Mouse (Mus musculus) testis, adult 2 months (tissue): Measurements from ENCODE around the gene Lif. TPM values are rescaled to one million over a fixed set of nuclear protein-coding genes. Genes with fewer than 3 reads are reported as not detected.

Experiments
- H3K27ac ChIP-seq: fragments of 200-500 bp; 2 replicates; pipeline ENCODE4 v1.5.1; 2012; ENCODE audit warnings: low read depth, low read length; ENCODE audit not compliant: control insufficient read depth, insufficient read depth
- H3K27me3 ChIP-seq: fragments of 200-500 bp; 2 replicates; pipeline ENCODE4 v1.6.1; 2012; ENCODE audit warnings: mild to moderate bottlenecking, low read length, moderate library complexity; ENCODE audit not compliant: control insufficient read depth, insufficient read depth
- H3K36me3 ChIP-seq: fragments of 200-500 bp; 2 replicates; pipeline ENCODE4 v1.6.1; 2012; ENCODE audit warnings: mild to moderate bottlenecking, low read length; ENCODE audit not compliant: control insufficient read depth, insufficient read depth
- H3K4me1 ChIP-seq: fragments of 200-500 bp; 2 replicates; pipeline ENCODE4 v1.6.1; 2012; ENCODE audit warnings: low read length; ENCODE audit not compliant: control insufficient read depth, insufficient read depth
- H3K4me3 ChIP-seq: fragments of 200-500 bp; 2 replicates; pipeline ENCODE4 v1.5.1; 2012; ENCODE audit warnings: low read depth, mild to moderate bottlenecking, low read length, moderate library complexity, mixed read lengths; ENCODE audit not compliant: control insufficient read depth
- CTCF ChIP-seq: fragments of 200-500 bp; IDR thresholded peaks from 2 replicates; pipeline ENCODE4 v1.5.1; 2012; ENCODE audit warnings: low read depth, mild to moderate bottlenecking, inconsistent platforms, low read length, moderate library complexity; ENCODE audit not compliant: control insufficient read depth, insufficient read depth, insufficient replicate concordance
- POLR2A ChIP-seq: fragments of 200-500 bp; IDR thresholded peaks from 2 replicates; pipeline ENCODE4 v1.6.1; 2012; ENCODE audit warnings: low read depth, mild to moderate bottlenecking, inconsistent platforms, low read length, moderate library complexity; ENCODE audit not compliant: control insufficient read depth
- polyA plus RNA-seq: library from polyadenylated mRNA; depleted of rRNA; stranded (reverse); fragments of >200 nt; gene quantifications from 2 replicates; pipeline ENCODE4 v1.2.3, GENCODE M21; 2012

The Lif gene
- polyA plus RNA-seq, 1 experiment, result 0.21 TPM

DNA sequence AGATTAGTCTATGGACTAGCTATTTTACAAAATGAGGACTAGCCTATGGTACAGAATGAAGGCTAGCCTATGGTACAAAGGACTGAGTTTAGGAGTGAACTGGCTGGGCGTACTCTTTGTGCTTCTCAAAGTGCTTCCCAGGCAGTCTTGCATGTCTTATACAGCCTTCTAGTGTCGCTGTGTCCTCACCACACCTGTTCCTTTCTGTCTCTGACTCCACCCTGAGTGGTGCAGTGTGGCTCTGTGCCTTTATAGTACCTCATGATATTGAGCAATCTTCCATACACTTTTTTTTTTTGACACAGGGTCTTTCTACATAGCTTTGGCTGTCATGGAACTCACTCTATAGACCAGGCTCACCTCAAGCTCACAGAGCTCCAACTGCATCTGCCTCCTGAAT, 25.9 kb upstream of the Lif start:
- TF ChIP-seq CTCF, result no peak
- TF ChIP-seq POLR2A, result no peak

DNA sequence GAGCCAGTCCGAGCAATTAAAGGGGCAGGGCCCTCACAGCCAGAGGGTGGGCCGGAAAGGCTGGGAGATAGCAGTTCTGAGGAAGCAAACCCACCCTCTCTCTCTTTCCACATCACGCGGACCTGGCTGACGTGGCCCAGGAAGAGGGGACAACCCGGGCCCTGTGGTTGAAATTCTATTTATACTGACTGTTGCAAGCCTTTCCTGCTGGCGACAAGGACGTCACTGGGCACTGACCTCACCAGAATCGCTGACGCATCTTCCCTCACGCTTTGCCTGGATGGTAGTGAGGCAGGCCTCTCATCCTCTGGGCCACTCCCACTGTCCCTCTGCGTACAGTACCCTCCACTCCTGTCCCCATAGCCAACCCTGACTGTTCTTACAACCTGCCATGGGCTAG, 24.7 kb upstream of the Lif start:
- peaks cover 8% of the 10 kb centered on the region for H3K4me1 ChIP-seq
- TF ChIP-seq CTCF (no peak), POLR2A (no peak)
- H3K4me3 ChIP-seq, result no peak overlapping the region
- H3K36me3 ChIP-seq, result no peaks in the 10 kb centered on the region
- H3K27me3 ChIP-seq, result no peaks in the 10 kb centered on the region
- no peak overlapping the region for H3K27ac ChIP-seq

More for the DNA sequence above, 25.9 kb upstream of the Lif start:
- Histone ChIP-seq H3K4me1 (peaks cover 8% of the 10 kb centered on the region), H3K36me3 (no peaks in the 10 kb centered on the region), H3K27me3 (no peaks in the 10 kb centered on the region), H3K27ac (no peak overlapping the region), H3K4me3 (peak overlapping the region; percentile 7; the same call in 1 of the 2 replicates)

DNA sequence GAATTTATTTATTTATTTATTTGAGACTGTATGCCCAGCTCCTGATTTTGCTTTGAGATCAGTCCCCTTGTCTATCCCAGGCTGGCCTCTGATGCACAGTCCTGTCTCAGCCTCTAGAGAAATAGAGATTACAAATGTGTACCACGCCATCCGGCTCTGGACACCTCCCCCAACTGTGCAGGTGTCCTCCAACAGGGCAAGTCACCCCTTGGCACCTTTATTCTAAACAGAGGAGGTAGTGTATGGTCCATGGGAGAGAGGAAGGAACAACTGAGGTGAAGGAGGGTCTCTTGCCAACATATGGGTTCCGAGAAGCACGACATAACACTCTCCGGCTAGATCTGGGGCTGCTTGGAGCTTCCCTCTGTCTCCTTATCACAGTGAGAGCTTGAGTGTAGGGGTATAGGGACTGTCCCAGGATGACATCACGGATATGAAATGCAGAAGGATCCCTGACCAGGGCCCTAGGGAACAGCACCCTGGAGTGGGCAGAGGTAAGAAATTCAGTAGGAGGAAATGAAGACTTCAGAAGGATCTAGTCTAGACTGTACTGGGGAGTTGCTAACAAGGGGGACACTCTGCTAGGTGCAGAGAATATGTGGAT, 22.2 kb upstream of the Lif start:
- no peaks in the 10 kb centered on the region for H3K36me3 ChIP-seq
- no peak for TF ChIP-seq POLR2A
- TF ChIP-seq CTCF, result no peak
- no peaks in the 10 kb centered on the region for H3K27me3 ChIP-seq
- no peak overlapping the region for H3K27ac ChIP-seq
- H3K4me3 ChIP-seq, result no peak overlapping the region
- peaks cover 6% of the 10 kb centered on the region for H3K4me1 ChIP-seq

GRCm38 (mm10) chr11:4235665-4236545, 21.5 kb upstream of the Lif start, which contains the start of gene Osm:
Gene Osm, plus strand, starts transcription at chr11:4236420.
- Histone ChIP-seq H3K36me3 (no peaks in the 10 kb centered on the region), H3K4me1 (peaks cover 6% of the 10 kb centered on the region), H3K27me3 (no peaks in the 10 kb centered on the region), H3K27ac (no peak within 1 kb of the TSS), H3K4me3 (no peak within 1 kb of the TSS; the same call in 1 of the 2 replicates)
- no peak for TF ChIP-seq POLR2A
- TF ChIP-seq CTCF, result no peak

DNA sequence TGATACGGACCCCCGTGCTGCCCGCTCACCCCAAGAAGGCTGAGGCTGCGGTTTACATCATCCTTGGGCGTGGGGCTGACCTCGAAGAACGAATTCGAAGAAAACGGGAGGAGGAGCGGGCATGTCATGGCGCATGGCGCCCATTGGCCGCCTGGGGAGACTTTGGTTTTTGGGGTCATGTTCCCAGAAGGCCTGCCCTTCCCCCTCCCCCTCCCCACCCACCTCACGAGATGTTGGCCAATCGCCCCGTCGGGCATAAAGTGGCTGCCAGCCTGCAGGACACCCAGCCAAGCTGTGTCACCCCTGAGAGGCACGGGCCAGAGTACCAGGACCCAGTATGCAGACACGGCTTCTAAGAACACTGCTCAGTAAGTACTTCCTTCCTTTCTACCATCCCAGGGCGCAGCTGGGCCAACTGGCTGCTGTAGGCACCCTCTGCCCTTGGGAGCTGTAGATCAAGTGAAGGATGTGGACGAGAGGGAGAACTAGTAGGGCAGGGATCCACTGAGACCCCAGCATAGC, 20.8 kb upstream of the Lif start:
- Histone ChIP-seq H3K27ac (no peak overlapping the region), H3K36me3 (no peaks in the 10 kb centered on the region), H3K4me3 (no peak overlapping the region; the same call in 1 of the 2 replicates)

DNA sequence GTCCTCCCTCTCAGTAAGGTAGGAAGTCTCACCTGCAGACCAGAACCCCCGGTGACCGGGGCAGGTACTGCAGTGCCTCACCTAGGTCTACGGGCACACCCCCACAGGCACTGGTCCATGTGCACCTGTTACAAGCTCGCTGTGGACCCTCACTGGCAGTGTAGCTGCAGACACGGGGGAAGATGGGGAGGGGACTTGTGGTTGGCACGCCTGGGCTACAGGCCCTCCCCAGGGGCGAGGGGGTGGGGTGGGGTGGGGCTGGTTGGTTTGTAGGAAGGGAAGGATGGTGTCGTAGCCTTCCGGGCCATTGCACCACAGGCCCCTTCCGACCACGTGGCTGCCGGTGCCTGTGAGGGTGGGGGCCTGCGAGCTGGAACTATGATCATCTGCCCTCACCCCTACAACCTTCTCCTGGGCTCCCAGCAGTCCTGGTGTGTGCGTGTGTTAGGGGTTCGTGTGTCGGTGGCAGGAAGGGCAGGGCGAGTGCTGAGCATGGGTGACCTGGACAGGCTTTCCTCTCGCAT, 19.9 kb upstream of the Lif start:
- Histone ChIP-seq H3K27me3 (no peaks in the 10 kb centered on the region), H3K4me1 (peaks cover 6% of the 10 kb centered on the region), H3K36me3 (no peaks in the 10 kb centered on the region), H3K4me3 (no peak overlapping the region), H3K27ac (no peak overlapping the region)
- TF ChIP-seq POLR2A (no peak), CTCF (no peak)

More for the DNA sequence above, 20.8 kb upstream of the Lif start:
- Histone ChIP-seq H3K4me1 (peaks cover 6% of the 10 kb centered on the region), H3K27me3 (no peaks in the 10 kb centered on the region)
- no peak for TF ChIP-seq POLR2A
- no peak for TF ChIP-seq CTCF

- Histone ChIP-seq H3K36me3 (no peaks in the 10 kb centered on the region), H3K27me3 (no peaks in the 10 kb centered on the region), H3K4me1 (peaks cover 6% of the 10 kb centered on the region), H3K4me3 (no peak overlapping the region), H3K27ac (no peak overlapping the region)
- TF ChIP-seq CTCF (no peak), POLR2A (no peak)
Measured at GRCm38 (mm10) chr11:4238167-4238566, 19.2 kb upstream of the Lif start.
